Comparison of ENCODE assay signal across 8 mouse cellular contexts in genomic region chr4:124149771-124150451, GRCm38 (mm10).
DNase-seq lines count a peak whose midpoint lies in the region; ATAC-seq and TF ChIP-seq lines count a peak whose summit lies in the region.

No protein-coding gene starts in this region.

- peak overlapping the region; percentile 41; the same call in 1 of the 2 replicates for H3K9ac ChIP-seq in forebrain, embryonic 14.5 days (ENCODE audit: low read length)

- intact Hi-C loops in heart, postnatal 25 days (cut with DNase I), result no loop called here
- intact Hi-C loops in gastrocnemius, postnatal 36 days (cut with DNase I), result no loop called here

- peak overlapping the region; percentile 41 for H3K4me2 ChIP-seq in forebrain, embryonic 14.5 days (ENCODE audit: low read length)

- H3K4me1 ChIP-seq in heart, embryonic 10.5 days, result peaks cover 14% of the 10 kb centered on the region; the same call in 1 of the 2 replicates
- peaks cover 9% of the 10 kb centered on the region; the same call in 1 of the 2 replicates for H3K4me1 ChIP-seq in E14TG2a.4 (replicated peaks; ENCODE audit: low read depth, low read length)
- peaks cover 13% of the 10 kb centered on the region for H3K4me1 ChIP-seq in forebrain, embryonic 14.5 days (ENCODE audit: control insufficient read depth, insufficient read depth, low read length)

- no peak overlapping the region for H3K27ac ChIP-seq in heart, embryonic 10.5 days
- peak overlapping the region; percentile 55; the same call in 1 of the 2 replicates for H3K27ac ChIP-seq in forebrain, embryonic 14.5 days (ENCODE audit: low read depth, low read length)

- peak; percentile 80 for ATAC-seq in forebrain, embryonic 14.5 days

- peaks cover 69% of the 10 kb centered on the region for H3K27me3 ChIP-seq in heart, embryonic 10.5 days (ENCODE audit: insufficient read depth, poor library complexity, severe bottlenecking)
- H3K27me3 ChIP-seq in E14TG2a.4 (ENCODE audit: insufficient read depth, low read length), result peaks cover 53% of the 10 kb centered on the region
- no peaks in the 10 kb centered on the region for H3K27me3 ChIP-seq in forebrain, embryonic 14.5 days (replicated peaks; ENCODE audit: control insufficient read depth, insufficient read depth, low read length)

- WGBS in heart, embryonic 10.5 days, result 9% methylated on average over 16 of the region's 16 CpGs
- 4% methylated on average over 16 of the region's 16 CpGs for WGBS in forebrain, embryonic 14.5 days

- H3K36me3 ChIP-seq in heart, embryonic 10.5 days, result no peaks in the 10 kb centered on the region
- H3K36me3 ChIP-seq in E14TG2a.4 (ENCODE audit: insufficient read depth, low read length), result no peaks in the 10 kb centered on the region
- no peaks in the 10 kb centered on the region for H3K36me3 ChIP-seq in forebrain, embryonic 14.5 days (ENCODE audit: control insufficient read depth, insufficient read depth, low read length)

- no peak for DNase-seq in heart, embryonic 10.5 days (ENCODE audit: low spot score)
- no peak for DNase-seq in heart, postnatal 25 days (ENCODE audit: low spot score)
- DNase-seq in forebrain, embryonic 14.5 days (ENCODE audit: low spot score), result peak; percentile 58
- DNase-seq in mesoderm, embryonic 11.5 days (ENCODE audit: low read depth, low spot score), result peak; percentile 41
- DNase-seq in frontal cortex, postnatal 10 days (ENCODE audit: low spot score in 2 of 2), result no peak
- no peak for DNase-seq in thymus, postnatal 10 days (ENCODE audit: low spot score in 2 of 2)
- no peak for DNase-seq in gastrocnemius, postnatal 36 days

- no peak for TF ChIP-seq CTCF in E14TG2a.4 (conservative IDR thresholded peaks at IDR 0.05; ENCODE audit: low read length)

- peak overlapping the region; percentile 54 for H3K4me3 ChIP-seq in heart, embryonic 10.5 days
- H3K4me3 ChIP-seq in E14TG2a.4 (replicated peaks; ENCODE audit: low read length), result 0 out of 2 replicates have a peak overlapping the region, but pooled peaks have one; percentile 26
- H3K4me3 ChIP-seq in forebrain, embryonic 14.5 days (ENCODE audit: low read depth, low read length), result no peak overlapping the region

- no peaks in the 10 kb centered on the region for H3K9me3 ChIP-seq in heart, embryonic 10.5 days
- H3K9me3 ChIP-seq in E14TG2a.4 (ENCODE audit: low read length), result no peaks in the 10 kb centered on the region
- H3K9me3 ChIP-seq in forebrain, embryonic 14.5 days (replicated peaks; ENCODE audit: control insufficient read depth, low read length), result no peaks in the 10 kb centered on the region

Comparison
In these comparisons a context has a peak if more than half of its experiments do, and no peak if none do; other contexts are left out.
1. DNase-seq: peak in forebrain, embryonic 14.5 days (single experiment) and mesoderm, embryonic 11.5 days (single experiment); none in heart, embryonic 10.5 days (single experiment), heart, postnatal 25 days (single experiment), frontal cortex, postnatal 10 days (0 of 2), thymus, postnatal 10 days (0 of 2) and gastrocnemius, postnatal 36 days (0 of 2).